Mouse (Mus musculus): ENCODE data around the gene Terb2. TPM values are rescaled to one million over a fixed set of nuclear protein-coding genes. Genes with fewer than 3 reads are reported as not detected.

Terb2 gene
- not detected for polyA plus RNA-seq (2012; fragmentation: generic; extraction: Trizol)

GRCm38 (mm10) chr2:122186106-122186505 lies at the start of gene Terb2, which contains the start of gene Patl2:
Terb2 (plus strand) TSS chr2:122186272.
Patl2 (minus strand) TSS chr2:122186189.

DNA sequence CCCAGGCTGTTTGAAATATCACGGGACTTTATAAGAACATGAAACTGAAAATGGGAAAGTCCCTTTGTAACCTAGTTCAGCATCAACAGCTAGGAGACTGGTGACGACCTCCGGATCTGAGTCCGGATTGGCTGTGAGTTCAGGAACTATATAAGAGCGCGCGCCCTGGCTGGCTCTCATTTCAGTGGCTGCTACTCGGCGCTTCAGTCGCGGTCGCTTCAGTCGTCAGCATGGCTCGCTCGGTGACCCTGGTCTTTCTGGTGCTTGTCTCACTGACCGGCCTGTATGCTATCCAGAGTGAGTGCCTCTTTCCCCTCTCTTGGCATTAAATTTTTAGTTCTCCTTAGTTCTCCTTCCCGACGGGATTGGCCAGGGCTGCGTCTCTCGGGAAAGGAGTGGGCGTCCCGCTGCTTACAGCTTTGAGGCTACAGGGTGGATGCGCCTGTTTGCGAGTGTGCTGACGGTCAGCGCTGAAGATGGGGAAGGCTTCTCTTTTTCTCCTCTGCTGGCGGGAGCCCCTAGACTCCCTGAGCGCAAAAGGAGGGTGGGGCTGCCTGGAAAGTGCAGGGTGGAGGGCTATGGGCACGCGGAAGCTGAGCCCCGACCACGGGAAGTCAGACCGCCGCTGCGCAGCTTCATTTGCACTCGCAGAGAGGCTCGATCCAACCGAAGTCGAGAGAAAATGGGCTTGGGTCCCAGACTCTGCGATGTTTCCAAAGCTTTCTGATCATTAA lies 38.4 kb upstream of the Terb2 start, which contains the start of gene B2m:
B2m (plus strand) TSS at position 179 of the 734 bp plus-strand sequence.

DNA sequence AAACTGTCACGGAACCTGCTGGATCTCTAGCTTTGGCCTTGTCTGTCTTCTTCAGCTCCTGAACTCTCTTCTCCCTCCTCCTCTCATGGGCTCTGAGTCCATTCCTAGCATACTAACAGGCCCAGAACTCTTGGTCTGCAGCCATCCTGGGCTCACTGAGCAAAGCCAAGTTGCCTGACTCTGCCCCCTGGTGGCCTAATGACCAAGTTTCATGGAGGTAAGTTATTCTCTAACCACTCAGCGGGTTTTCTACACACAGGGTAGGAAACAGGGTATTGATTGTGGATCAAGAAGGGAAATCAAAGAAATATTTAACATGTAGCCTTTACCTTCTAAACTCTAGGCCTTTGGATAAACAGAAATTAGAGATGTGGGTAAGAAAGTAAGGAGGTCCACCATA lies 25.4 kb upstream of the Terb2 start, which contains the start of gene Trim69:
Trim69 (plus strand) TSS at position 21 of the 400 bp plus-strand sequence.

GRCm38 (mm10) chr2:122234611-122235288 lies 48.7 kb downstream of the Terb2 start, which contains the start of gene Sord:
Sord (plus strand) TSS chr2:122234749.

Other genes starting within 250 kb of the Terb2 start
- 1 to 10 TPM in 1 of 2 experiments, under 1 TPM in 1; 0.15 to 2.5 TPM for gene Ctdspl2, start 230.3 kb upstream of the Terb2 start, polyA plus RNA-seq (2012; fragmentation: generic; extraction: Trizol)
- under 1 TPM; 0.02 TPM for gene Mageb3, start 230.2 kb upstream of the Terb2 start, polyA plus RNA-seq (2012; fragmentation: generic; extraction: Trizol)
- 1 to 10 TPM in 1 of 2 experiments, under 1 TPM in 1; 0.87 to 2.5 TPM for gene Eif3j1, start 157.7 kb upstream of the Terb2 start, polyA plus RNA-seq (2012; fragmentation: generic; extraction: Trizol)
- gene Spg11, start 67.9 kb upstream of the Terb2 start, polyA plus RNA-seq (2012; fragmentation: generic; extraction: Trizol) = 1 to 10 TPM; 1.0 to 6.2 TPM
- 100 to 1,000 TPM; 249 to 350 TPM for gene B2m, start 38.6 kb upstream of the Terb2 start, polyA plus RNA-seq (2012; fragmentation: generic; extraction: Trizol)
- gene Trim69, start 25.6 kb upstream of the Terb2 start, polyA plus RNA-seq (2012; fragmentation: generic; extraction: Trizol) = under 1 TPM; 0.02 to 0.08 TPM
- under 1 TPM in 1 of 2 experiments, not detected in 1; 0.04 TPM for gene Patl2, start 83 bp upstream of the Terb2 start, polyA plus RNA-seq (2012; fragmentation: generic; extraction: Trizol)
- gene Sord, start 48.5 kb downstream of the Terb2 start, polyA plus RNA-seq (2012; fragmentation: generic; extraction: Trizol) = 10 to 100 TPM; 18.1 to 71.8 TPM
- gene Duox2, start 112.2 kb downstream of the Terb2 start, polyA plus RNA-seq (2012; fragmentation: generic; extraction: Trizol) = under 1 TPM; 0.04 to 0.06 TPM
- not detected for gene Duoxa2, start 112.6 kb downstream of the Terb2 start, polyA plus RNA-seq (2012; fragmentation: generic; extraction: Trizol)
- 1 to 10 TPM in 1 of 2 experiments, under 1 TPM in 1; 0.72 to 4.2 TPM for gene Duoxa1, start 127.5 kb downstream of the Terb2 start, polyA plus RNA-seq (2012; fragmentation: generic; extraction: Trizol)
- gene Duox1, start 129.4 kb downstream of the Terb2 start, polyA plus RNA-seq (2012; fragmentation: generic; extraction: Trizol) = under 1 TPM; 0.06 to 0.41 TPM
- gene Shf, start 182.9 kb downstream of the Terb2 start, polyA plus RNA-seq (2012; fragmentation: generic; extraction: Trizol) = 10 to 100 TPM; 29.9 to 36.6 TPM
- gene Slc28a2, start 240.2 kb downstream of the Terb2 start, polyA plus RNA-seq (2012; fragmentation: generic; extraction: Trizol) = under 1 TPM; 0.01 to 0.02 TPM